Mouse (Mus musculus) C2C12 (cell line): Measurements from ENCODE around the gene Sec24a.

ENCODE experiments used
- CTCF ChIP-seq: IDR thresholded peaks from one replicate; pipeline ENCODE4 v1.5.1; 2011; ENCODE audit not compliant: control insufficient read depth, insufficient read depth, insufficient read length
- FOSL1 ChIP-seq: IDR thresholded peaks from one replicate; pipeline ENCODE4 v1.8.0; 2011; ENCODE audit warnings: mild to moderate bottlenecking, low read length; ENCODE audit not compliant: poor library complexity, insufficient read depth, severe bottlenecking
- MAX ChIP-seq: IDR thresholded peaks from one replicate; pipeline ENCODE4 v1.6.1; 2011; ENCODE audit warnings: mild to moderate bottlenecking, control low read depth
- MYOD1 ChIP-seq: IDR thresholded peaks from one replicate; pipeline ENCODE4 v1.6.1; 2011; ENCODE audit warnings: low read depth; ENCODE audit not compliant: control insufficient read depth, insufficient read length
- MYOG ChIP-seq: IDR thresholded peaks from one replicate; pipeline ENCODE4 v1.6.1; 2011; ENCODE audit not compliant: control insufficient read depth, insufficient read length; ENCODE audit errors: extremely low read depth

DNA sequence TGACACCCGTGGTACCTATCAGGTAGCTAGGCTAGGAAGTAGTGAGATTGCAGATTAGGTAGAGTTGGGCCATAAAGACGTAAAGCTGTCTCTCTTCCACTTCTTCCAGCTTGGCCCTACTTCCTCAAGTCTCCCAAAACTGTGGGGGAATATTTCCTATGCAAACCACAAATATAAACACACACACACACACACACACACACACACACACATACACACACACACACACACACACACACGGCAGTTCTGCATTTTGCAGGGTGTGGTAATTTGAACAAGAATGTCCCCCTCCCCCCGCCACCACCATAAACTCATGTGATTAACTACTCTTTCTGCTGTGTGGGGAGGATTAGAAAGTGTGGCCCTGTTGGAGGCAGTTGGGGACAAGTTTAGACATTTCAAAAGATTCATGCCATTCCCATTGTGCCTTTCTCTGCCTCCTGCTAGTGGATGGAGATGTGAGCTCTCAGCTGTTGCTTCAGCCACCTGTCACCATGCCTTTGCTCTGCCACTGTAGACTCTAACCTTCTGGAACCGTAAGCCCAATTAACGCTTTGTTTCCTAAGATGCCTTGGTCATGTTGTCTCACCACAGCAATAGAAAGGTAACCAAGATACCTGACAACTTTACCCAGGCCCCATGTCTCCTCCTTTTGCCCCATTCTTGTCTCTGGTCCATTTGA lies 85.6 kb downstream of the Sec24a start:
- TF ChIP-seq CTCF = no peak
- no peak for TF ChIP-seq MYOD1
- no peak for TF ChIP-seq FOSL1
- no peak for TF ChIP-seq MYOG
- TF ChIP-seq MAX = no peak
